In genomic region chr7:73400051-73400916, GRCm38 (mm10) we compare ENCODE assay signal across 7 mouse cellular contexts. TPM values are rescaled to one million over a fixed set of nuclear protein-coding genes. Genes with fewer than 3 reads are reported as not detected.
A peak's percentile ranks its signal among the peaks of the same experiment; 100 is the strongest.
DNase-seq lines count a peak whose midpoint lies in the region; ATAC-seq lines count a peak whose summit lies in the region.

No protein-coding gene starts in this region.

- no peak overlapping the region for H3K27ac ChIP-seq in lung, embryonic 16.5 days (ENCODE audit: low read length)
- H3K27ac ChIP-seq in embryonic facial prominence, embryonic 14.5 days (replicated peaks; ENCODE audit: low read depth, low read length), result no peak overlapping the region
- no peak overlapping the region; the same call in 1 of the 2 replicates for H3K27ac ChIP-seq in limb, embryonic 11.5 days (replicated peaks; ENCODE audit: low read depth, low read length)
- H3K27ac ChIP-seq in stomach, embryonic 15.5 days, result no peak overlapping the region

- peaks cover under 1% of the 10 kb centered on the region; the same call in 1 of the 2 replicates for H3K36me3 ChIP-seq in lung, embryonic 16.5 days (ENCODE audit: control insufficient read depth, insufficient read depth, low read length)
- peaks cover 25% of the 10 kb centered on the region for H3K36me3 ChIP-seq in embryonic facial prominence, embryonic 14.5 days (ENCODE audit: control insufficient read depth, insufficient read depth, low read length)
- peaks cover 2% of the 10 kb centered on the region; the same call in 1 of the 2 replicates for H3K36me3 ChIP-seq in limb, embryonic 11.5 days (ENCODE audit: control insufficient read depth, insufficient read depth, low read length)
- H3K36me3 ChIP-seq in stomach, embryonic 15.5 days, result peaks cover 4% of the 10 kb centered on the region; the same call in 1 of the 2 replicates

- peak; percentile 18 for ATAC-seq in lung, embryonic 16.5 days (ENCODE audit: low read depth)
- peak; percentile 72 for ATAC-seq in embryonic facial prominence, embryonic 14.5 days (ENCODE audit: low read depth)
- ATAC-seq in limb, embryonic 11.5 days (ENCODE audit: insufficient number of reproducible peaks, low FRiP score, low TSS enrichment, low read depth), result 0 out of 2 replicates have a peak, but pooled peaks have one; percentile 36
- ATAC-seq in stomach, embryonic 15.5 days (ENCODE audit: insufficient read depth, low FRiP score, low read depth), result peak; percentile 25; the same call in 1 of the 2 replicates

- H3K4me3 ChIP-seq in lung, embryonic 16.5 days (ENCODE audit: low read length), result peak overlapping the region; percentile 31
- H3K4me3 ChIP-seq in embryonic facial prominence, embryonic 14.5 days (ENCODE audit: low read depth, low read length), result peak overlapping the region; percentile 26
- H3K4me3 ChIP-seq in limb, embryonic 11.5 days (ENCODE audit: low read depth, low read length), result peak overlapping the region; percentile 9; the same call in 1 of the 2 replicates
- H3K4me3 ChIP-seq in stomach, embryonic 15.5 days (replicated peaks), result peak overlapping the region; percentile 20

- no peaks in the 10 kb centered on the region for H3K27me3 ChIP-seq in lung, embryonic 16.5 days (ENCODE audit: control insufficient read depth, insufficient read depth, low read depth, low read length)
- no peaks in the 10 kb centered on the region for H3K27me3 ChIP-seq in embryonic facial prominence, embryonic 14.5 days (replicated peaks; ENCODE audit: control insufficient read depth, insufficient read depth, low read length)
- H3K27me3 ChIP-seq in limb, embryonic 11.5 days (ENCODE audit: control insufficient read depth, insufficient read depth, low read length), result no peaks in the 10 kb centered on the region
- no peaks in the 10 kb centered on the region for H3K27me3 ChIP-seq in stomach, embryonic 15.5 days (replicated peaks)

- H3K4me1 ChIP-seq in lung, embryonic 16.5 days (replicated peaks; ENCODE audit: control insufficient read depth, insufficient read depth, low read length), result peaks cover 34% of the 10 kb centered on the region
- H3K4me1 ChIP-seq in embryonic facial prominence, embryonic 14.5 days (ENCODE audit: control insufficient read depth, insufficient read depth, low read length), result peaks cover 47% of the 10 kb centered on the region
- H3K4me1 ChIP-seq in limb, embryonic 11.5 days (ENCODE audit: control insufficient read depth, insufficient read depth, low read length), result peaks cover 51% of the 10 kb centered on the region
- peaks cover 47% of the 10 kb centered on the region for H3K4me1 ChIP-seq in stomach, embryonic 15.5 days

- H3K4me2 ChIP-seq in lung, embryonic 16.5 days (ENCODE audit: low read depth, low read length), result peak overlapping the region; percentile 54; the same call in 1 of the 2 replicates
- peak overlapping the region; percentile 57 for H3K4me2 ChIP-seq in embryonic facial prominence, embryonic 14.5 days (ENCODE audit: low read depth, low read length)
- peak overlapping the region; percentile 45; the same call in 1 of the 2 replicates for H3K4me2 ChIP-seq in limb, embryonic 11.5 days (ENCODE audit: low read depth, severe bottlenecking)
- H3K4me2 ChIP-seq in stomach, embryonic 15.5 days, result peak overlapping the region; percentile 60

- H3K9ac ChIP-seq in lung, embryonic 16.5 days (ENCODE audit: low read length), result no peak overlapping the region
- peak overlapping the region; percentile 45; the same call in 1 of the 2 replicates for H3K9ac ChIP-seq in embryonic facial prominence, embryonic 14.5 days (ENCODE audit: low read depth, low read length)
- H3K9ac ChIP-seq in limb, embryonic 11.5 days (ENCODE audit: low read length), result no peak overlapping the region
- no peak overlapping the region for H3K9ac ChIP-seq in stomach, embryonic 15.5 days

- no peaks in the 10 kb centered on the region for H3K9me3 ChIP-seq in lung, embryonic 16.5 days (ENCODE audit: control insufficient read depth, low read length)
- no peaks in the 10 kb centered on the region for H3K9me3 ChIP-seq in embryonic facial prominence, embryonic 14.5 days (ENCODE audit: control insufficient read depth, low read length)
- H3K9me3 ChIP-seq in limb, embryonic 11.5 days (ENCODE audit: control insufficient read depth, low read length), result no peaks in the 10 kb centered on the region
- no peaks in the 10 kb centered on the region for H3K9me3 ChIP-seq in stomach, embryonic 15.5 days

- DNase-seq in lung, postnatal 10 days, result no peak
- peak; percentile 81 for DNase-seq in embryonic facial prominence, embryonic 14.5 days (ENCODE audit: low spot score)
- DNase-seq in limb, embryonic 11.5 days (ENCODE audit: low spot score), result peak; percentile 71
- no peak for DNase-seq in cerebellum, adult 9-10 months
- DNase-seq in frontal cortex, postnatal 36 days (ENCODE audit: low spot score in 2 of 2), result no peak

- WGBS in lung, embryonic 16.5 days, result 34% methylated on average over 20 of the region's 20 CpGs
- 22% methylated on average over 20 of the region's 20 CpGs for WGBS in embryonic facial prominence, embryonic 14.5 days
- 12% methylated on average over 20 of the region's 20 CpGs for WGBS in limb, embryonic 11.5 days
- 33% methylated on average over 20 of the region's 20 CpGs for WGBS in stomach, embryonic 15.5 days

RNA-seq across cellular contexts. Expression of gene Rgma, which starts 25.0 kb away (rescaled TPM):
- 10.1 and 10.5 TPM in 2 replicates for polyA plus RNA-seq in lung, embryonic 16.5 days (2015; fragmentation: Nextera tagmentation; extraction: Ambion mirVana)
- 19.6 and 26.1 TPM in 2 replicates for polyA plus RNA-seq in embryonic facial prominence, embryonic 14.5 days (2014; fragmentation: Nextera tagmentation; extraction: Ambion mirVana)
- 27.1 and 28.6 TPM in 2 replicates for polyA plus RNA-seq in limb, embryonic 11.5 days (2014; fragmentation: Nextera tagmentation; extraction: Ambion mirVana)
- polyA plus RNA-seq in stomach, embryonic 15.5 days (2015; fragmentation: Nextera tagmentation; extraction: Ambion mirVana), result 12.1 and 14.9 TPM in 2 replicates

Comparison
In these comparisons a context has a peak if more than half of its experiments do, and no peak if none do; other contexts are left out.
1. ATAC-seq: peak in every context shown above with its lines; median percentile 72 in embryonic facial prominence, embryonic 14.5 days; 36 in limb, embryonic 11.5 days; 25 in stomach, embryonic 15.5 days; 18 in lung, embryonic 16.5 days.
2. DNase-seq: peak in embryonic facial prominence, embryonic 14.5 days (single experiment) and limb, embryonic 11.5 days (single experiment); none in lung, postnatal 10 days (single experiment), cerebellum, adult 9-10 months (single experiment) and frontal cortex, postnatal 36 days (0 of 2).
3. Peak in every context shown above with its lines, with median percentiles within 50 percentile points of each other: H3K4me2 ChIP-seq and H3K4me3 ChIP-seq.